Mouse (Mus musculus): ENCODE measurements at regions not wholly inside any gene's neighbourhood (a gene's known extent, or its start where the extent isn't known, plus 50 kb on each side); places are given as distances from the start of the nearest gene placed in this dataset.

GRCm38 (mm10) chr6:73368047-73368835 lies 101.2 kb downstream of the 4931417E11Rik start:
- TF ChIP-seq CTCF (IDR thresholded peaks at IDR 0.05; ENCODE audit: low read depth, low read length) (no peak), POLR2A (IDR thresholded peaks at IDR 0.05; ENCODE audit: borderline replicate concordance, low read depth, low read length) (no peak)

All from bone marrow macrophage, adult 2 months (primary cell).